Mouse (Mus musculus) left cerebral cortex, postnatal 4 days (tissue): ENCODE data around the gene Tox2. TPM values are rescaled to one million over a fixed set of nuclear protein-coding genes. Genes with fewer than 3 reads are reported as not detected.

ENCODE experiments used
- DNase-seq: peaks from one replicate; pipeline ENCODE4 v3.0.0-alpha.2; 2022
- intact Hi-C: fragments of 180-260 bp; cut with DNase I; formaldehyde crosslinking; loops from one replicate; pipeline ENCODE4 v1.15.1; 2025
- total RNA-seq, 2 experiments: library from RNA; stranded (reverse); gene quantifications; 2 replicates each; pipeline ENCODE4 v1.2.3; 2021

Gene Tox2
- total RNA-seq, 2 experiments from 2014 or later: 18.3 to 23.0 TPM

DNA sequence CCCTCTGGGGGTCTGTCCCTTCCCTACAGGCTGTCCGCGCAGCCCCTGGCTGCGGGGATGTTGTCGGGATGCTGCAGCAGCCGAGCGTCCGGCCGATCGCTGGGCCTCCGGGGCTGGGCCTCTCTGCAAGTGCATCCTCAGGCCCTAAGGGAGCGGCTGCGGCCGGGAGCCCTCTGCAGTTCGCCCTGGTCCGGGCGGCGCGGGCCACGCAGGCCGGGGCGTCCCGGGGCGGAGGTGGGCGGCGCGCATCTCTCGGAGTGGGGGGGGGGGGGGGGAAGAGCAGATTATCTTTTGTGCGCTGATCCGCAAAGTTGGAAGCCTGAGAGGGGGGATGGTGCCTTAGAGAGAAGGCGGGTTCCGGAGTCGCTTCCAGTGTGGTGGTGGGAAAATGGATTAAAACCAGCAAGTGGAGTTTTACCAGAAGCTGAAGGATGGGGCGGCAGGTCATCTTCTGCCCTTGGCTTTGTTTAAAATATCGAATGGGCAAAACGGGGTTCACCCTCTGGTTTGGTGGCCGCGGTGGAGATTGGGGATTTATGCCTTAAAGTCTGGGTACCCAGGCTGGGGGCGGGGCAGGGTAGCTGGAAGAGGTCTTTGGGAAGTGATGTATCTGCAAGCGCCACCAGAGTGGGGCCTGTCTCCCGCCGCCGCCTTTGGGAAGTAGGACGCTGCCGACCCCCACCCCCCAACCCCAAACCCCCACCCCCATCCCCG, 1.8 kb downstream of the Tox2 start:
- intact Hi-C loops: loop anchor here (5.0 kb wide), 1 partner anchor 97 kb away; no protein-coding TSS in a partner anchor

GRCm38 (mm10) chr2:163205262-163205647, 2.3 kb downstream of the Tox2 start:
- DNase-seq: no peak
- intact Hi-C loops: no loop called here

More for the DNA sequence above, 1.8 kb downstream of the Tox2 start:
- DNase-seq: no peak

DNA sequence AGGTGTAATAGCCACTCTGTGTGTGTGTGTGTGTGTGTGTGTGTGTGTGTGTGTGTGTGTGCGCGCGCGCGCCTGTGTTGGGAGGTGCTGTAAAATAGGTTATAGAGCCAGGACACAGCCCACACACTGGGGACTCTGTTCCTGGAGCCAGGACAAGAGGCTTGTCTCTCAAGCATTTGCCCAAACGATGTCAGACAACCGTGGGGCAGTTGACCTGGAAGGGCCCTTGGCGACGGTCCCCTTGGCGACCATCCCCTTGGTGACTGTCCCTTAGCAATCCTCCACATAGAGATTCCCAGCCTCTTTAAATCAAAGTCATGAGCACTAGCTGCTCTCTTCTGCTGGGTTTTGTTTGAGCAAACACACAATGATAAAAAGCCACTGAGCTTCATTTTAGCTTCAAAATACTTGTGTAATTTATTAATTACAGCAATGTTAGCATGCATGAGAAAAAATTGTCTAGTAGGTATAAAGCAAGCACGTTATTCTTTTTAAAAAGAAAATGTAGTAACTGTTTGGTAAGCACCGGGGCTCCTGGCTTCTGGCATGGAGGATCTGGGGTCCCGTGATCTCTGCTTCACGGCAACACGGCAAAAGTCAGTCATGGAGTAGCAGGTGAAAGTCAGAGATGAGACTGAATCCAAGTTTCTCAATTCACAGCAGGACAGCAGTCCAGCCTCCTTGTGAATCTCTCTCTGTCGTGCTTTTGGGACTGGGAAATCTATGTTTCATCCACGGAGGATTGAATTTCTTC, 3.0 kb downstream of the Tox2 start:
- intact Hi-C loops: no loop called here
- peak; percentile 74 for DNase-seq

DNA sequence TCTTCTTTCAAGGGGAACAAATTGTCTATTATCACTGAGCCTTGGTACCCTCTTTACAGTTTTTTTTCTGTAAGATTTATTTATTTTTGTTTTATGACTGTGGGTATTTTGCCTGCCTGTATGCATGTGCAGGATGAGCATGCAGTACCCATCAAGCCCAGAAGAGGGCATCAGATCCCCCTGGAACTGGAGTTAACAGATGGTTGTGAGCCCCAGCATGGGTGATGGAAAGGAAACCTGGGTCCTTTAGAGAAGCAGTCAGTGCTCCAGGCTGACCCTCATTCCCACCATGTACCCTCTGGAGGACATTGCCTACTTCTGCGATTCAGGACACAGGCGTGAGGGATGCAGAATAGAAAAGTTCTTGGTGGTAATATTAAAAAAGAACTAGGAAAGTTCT, 4.4 kb downstream of the Tox2 start:
- intact Hi-C loops: no loop called here
- peak; percentile 38 for DNase-seq

DNA sequence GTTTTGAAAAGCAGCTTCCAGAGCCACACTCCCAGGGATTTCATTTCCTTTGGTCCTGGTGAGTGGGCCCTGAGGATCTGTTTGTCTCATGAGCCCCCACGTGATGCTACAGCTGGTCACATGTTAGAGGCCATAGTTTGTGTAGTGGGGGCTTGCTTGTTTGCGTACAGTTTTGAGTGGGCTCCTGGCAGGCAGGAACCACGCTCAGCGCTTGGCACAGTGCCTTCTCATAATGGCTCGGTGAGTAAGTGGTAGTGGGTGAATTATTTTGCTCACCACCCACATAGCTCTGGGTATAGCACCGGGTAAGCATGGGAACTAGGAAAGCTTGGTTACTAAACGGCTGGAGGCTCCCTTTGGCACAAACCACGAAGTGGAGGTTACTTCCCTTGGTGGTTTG, 6.2 kb downstream of the Tox2 start:
- no peak for DNase-seq
- intact Hi-C loops: no loop called here

- intact Hi-C loops: no loop called here
- DNase-seq: no peak
Observed at GRCm38 (mm10) chr2:163213085-163213484, 10.2 kb downstream of the Tox2 start.

DNA sequence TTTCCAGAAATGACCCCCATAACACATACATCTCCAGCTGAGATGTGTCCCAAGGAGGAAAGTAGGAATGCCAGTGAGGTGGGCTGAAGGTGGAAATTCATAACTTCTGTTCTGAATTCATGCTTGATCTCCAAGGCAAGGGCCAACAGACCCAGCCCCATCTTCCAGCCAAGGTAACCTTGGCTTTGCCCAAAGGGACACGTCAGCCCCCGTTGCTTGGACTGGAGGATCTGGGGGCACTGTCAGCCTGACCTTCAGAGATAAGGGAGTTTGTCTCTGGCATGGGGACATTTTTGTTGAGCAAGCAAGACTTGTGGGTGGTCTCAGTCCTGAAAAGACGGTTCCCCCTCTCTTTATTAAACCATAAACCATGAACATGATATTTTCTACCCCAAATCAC, 15.2 kb downstream of the Tox2 start:
- intact Hi-C loops: no loop called here
- no peak for DNase-seq

DNA sequence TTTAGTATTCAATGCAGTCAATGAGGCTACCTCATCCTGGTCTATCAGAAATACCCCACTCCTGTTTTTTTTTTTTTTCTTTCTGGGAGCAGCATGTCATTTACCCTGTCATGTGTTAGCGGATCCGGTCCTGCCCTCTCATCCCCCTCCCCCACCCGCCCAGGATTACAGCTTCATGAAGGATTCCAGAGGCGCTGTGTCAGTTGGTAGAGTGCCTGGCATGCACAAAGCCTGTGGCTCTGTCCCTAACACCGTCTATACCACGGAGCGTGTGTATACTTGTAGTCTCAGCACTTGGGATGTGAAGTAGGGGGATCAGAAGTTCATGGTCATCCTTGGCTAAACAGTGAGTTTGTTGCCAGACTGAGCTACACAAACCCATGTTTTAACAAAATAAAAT, 15.6 kb downstream of the Tox2 start:
- intact Hi-C loops: no loop called here
- DNase-seq: no peak

- DNase-seq: no peak
- intact Hi-C loops: no loop called here
Observed at GRCm38 (mm10) chr2:163219447-163219846, 16.5 kb downstream of the Tox2 start.

GRCm38 (mm10) chr2:163220706-163221105, 17.8 kb downstream of the Tox2 start:
- intact Hi-C loops: no loop called here
- no peak for DNase-seq

GRCm38 (mm10) chr2:163225302-163225701, 22.4 kb downstream of the Tox2 start:
- intact Hi-C loops: no loop called here
- DNase-seq: no peak

- DNase-seq: no peak
- intact Hi-C loops: no loop called here
Observed at GRCm38 (mm10) chr2:163229050-163229449, 26.1 kb downstream of the Tox2 start.

GRCm38 (mm10) chr2:163231781-163232534, 29.0 kb downstream of the Tox2 start:
- intact Hi-C loops: no loop called here
- peak; percentile 68 for DNase-seq

DNA sequence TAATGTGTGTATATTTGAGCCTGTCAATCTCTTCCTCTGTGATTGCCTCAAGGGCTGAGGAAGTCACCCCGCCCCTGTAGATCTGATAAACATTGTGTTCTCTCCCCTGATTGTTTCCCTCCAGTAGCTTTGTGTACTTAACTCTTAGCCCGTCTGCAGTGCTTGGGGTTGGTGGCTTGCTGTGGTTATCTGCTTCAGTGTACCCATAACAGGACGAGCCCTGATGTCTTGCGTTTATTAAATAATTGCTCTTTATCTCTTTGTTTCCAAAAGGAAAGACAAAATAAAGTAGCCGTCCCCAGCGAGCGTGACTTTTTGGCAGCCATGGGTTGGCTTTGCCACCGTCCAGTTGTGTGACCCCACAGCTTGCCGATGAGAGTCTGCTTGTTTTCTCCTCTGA, 30.7 kb downstream of the Tox2 start:
- intact Hi-C loops: no loop called here
- no peak for DNase-seq

- DNase-seq: peak; percentile 70
- intact Hi-C loops: no loop called here
Observed at GRCm38 (mm10) chr2:163236057-163236456, 33.1 kb downstream of the Tox2 start.

- intact Hi-C loops: no loop called here
Observed at GRCm38 (mm10) chr2:163237999-163238529, 35.1 kb downstream of the Tox2 start.

DNA sequence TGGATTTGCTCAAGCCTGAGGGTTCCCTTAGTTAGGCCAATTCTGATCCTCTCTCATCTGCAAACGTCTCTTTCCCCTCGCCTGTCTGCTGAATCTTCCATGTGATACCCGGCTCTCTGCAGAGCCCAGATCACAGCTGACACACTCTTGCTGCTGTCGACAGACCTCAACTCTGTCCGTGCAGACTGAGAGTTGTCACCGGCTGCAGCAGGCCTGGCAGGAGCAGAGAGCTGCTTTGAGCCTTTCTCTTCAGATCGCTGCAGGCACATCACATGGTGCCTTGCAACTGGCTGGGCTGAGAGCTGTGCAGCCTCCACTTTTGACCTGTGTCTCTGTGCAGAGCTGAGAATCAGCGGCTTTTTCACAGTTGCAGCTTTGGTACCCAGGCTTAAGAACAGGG, 37.0 kb downstream of the Tox2 start:
- intact Hi-C loops: no loop called here
- no peak for DNase-seq

More at GRCm38 (mm10) chr2:163237999-163238529, 35.1 kb downstream of the Tox2 start:
- peak; percentile 87 for DNase-seq

- no peak for DNase-seq
- intact Hi-C loops: no loop called here
Observed at GRCm38 (mm10) chr2:163241867-163242266, 38.9 kb downstream of the Tox2 start.

GRCm38 (mm10) chr2:163243917-163244852, 41.3 kb downstream of the Tox2 start:
- intact Hi-C loops: no loop called here
- no peak for DNase-seq

- intact Hi-C loops: no loop called here
Observed at GRCm38 (mm10) chr2:163248912-163249311, 46.0 kb downstream of the Tox2 start.

More at GRCm38 (mm10) chr2:163248912-163249311, 46.0 kb downstream of the Tox2 start:
- DNase-seq: no peak
